Mouse (Mus musculus) kidney, embryonic 16.5 days (tissue): ENCODE results near the gene Nck1. TPM values are rescaled to one million over a fixed set of nuclear protein-coding genes. Genes with fewer than 3 reads are reported as not detected.

Source experiments
- ATAC-seq: fragments of 200-750 bp; cut with Nextera tagmentation; 2 replicates; pipeline ENCODE4 v1.8.0; 2017; ENCODE audit warnings: moderate TSS enrichment; ENCODE audit not compliant: low FRiP score, low TSS enrichment
- H3K27ac ChIP-seq: fragments of 300-500 bp; sonication (generic); 2 replicates; pipeline ENCODE4 v1.5.1; 2014; ENCODE audit warnings: low read length
- H3K27me3 ChIP-seq: fragments of 300-500 bp; sonication (generic); 2 replicates; pipeline ENCODE4 v1.6.1; 2014; ENCODE audit warnings: low read length, control low read depth, mixed read lengths; ENCODE audit not compliant: insufficient read depth
- H3K36me3 ChIP-seq: fragments of 300-500 bp; sonication (generic); 2 replicates; pipeline ENCODE4 v1.6.1; 2014; ENCODE audit warnings: low read length, control low read depth, mixed read lengths; ENCODE audit not compliant: insufficient read depth
- H3K4me1 ChIP-seq: fragments of 300-500 bp; sonication (generic); 2 replicates; pipeline ENCODE4 v1.6.1; 2014; ENCODE audit warnings: low read length, control low read depth, mixed read lengths; ENCODE audit not compliant: insufficient read depth
- H3K4me2 ChIP-seq: fragments of 300-500 bp; sonication (generic); replicated peaks from 2 replicates; pipeline ENCODE4 v1.6.1; 2014; ENCODE audit warnings: low read depth, low read length
- H3K4me3 ChIP-seq: fragments of 300-500 bp; sonication (generic); 2 replicates; pipeline ENCODE4 v1.5.1; 2014; ENCODE audit warnings: mild to moderate bottlenecking, low read length
- H3K9ac ChIP-seq: fragments of 300-500 bp; sonication (generic); replicated peaks from 2 replicates; pipeline ENCODE4 v1.6.1; 2014; ENCODE audit warnings: low read length
- H3K9me3 ChIP-seq: fragments of 300-500 bp; sonication (generic); 2 replicates; pipeline ENCODE4 v1.6.1; 2016; ENCODE audit warnings: low read length, control low read depth
- WGBS: fragments of 180-500 bp; shearing (Covaris S2); extraction: QIAGEN DNeasy Blood & Tissue Kit; methylation state at CpG from one replicate; pipeline ENCODE4 v1.1.7; 2014; 5-methylcytosine and 5-hydroxymethylcytosine counted together
- polyA plus RNA-seq: library from polyadenylated mRNA; unstranded; fragments of >200 nt; fragmentation: Nextera tagmentation; extraction: Ambion mirVana; gene quantifications from 2 replicates; pipeline ENCODE4 v1.2.1, GENCODE M21; 2015

The Nck1 gene
- polyA plus RNA-seq, 1 experiment from 2014 or later = 79.2 TPM

- H3K27me3 ChIP-seq = no peaks in the 10 kb centered on the region
- no peak overlapping the region for H3K9ac ChIP-seq
- no peak overlapping the region for H3K4me2 ChIP-seq
- H3K4me1 ChIP-seq = peaks cover 6% of the 10 kb centered on the region; the same call in 1 of the 2 replicates
- no peak for ATAC-seq
- 88% methylated on average over 2 of the region's 2 CpGs for WGBS
- no peaks in the 10 kb centered on the region for H3K9me3 ChIP-seq
- H3K27ac ChIP-seq = no peak overlapping the region
- H3K36me3 ChIP-seq = 0 out of 2 replicates have a peak, but pooled peaks cover 3% of the 10 kb centered on the region
- H3K4me3 ChIP-seq = no peak overlapping the region
Measured at GRCm38 (mm10) chr9:100535618-100536262, 10.2 kb downstream of the Nck1 start.

- no peaks in the 10 kb centered on the region for H3K9me3 ChIP-seq
- WGBS = 82% methylated on average over 3 of the region's 3 CpGs
- ATAC-seq = no peak
Measured at GRCm38 (mm10) chr9:100534686-100535085, 11.2 kb downstream of the Nck1 start.

GRCm38 (mm10) chr9:100532847-100533505 lies 13.0 kb downstream of the Nck1 start:
- Histone ChIP-seq H3K9me3 (peaks cover 9% of the 10 kb centered on the region; the same call in 1 of the 2 replicates), H3K4me3 (no peak overlapping the region), H3K27ac (no peak overlapping the region), H3K27me3 (no peaks in the 10 kb centered on the region), H3K36me3 (peaks cover 9% of the 10 kb centered on the region; the same call in 1 of the 2 replicates), H3K9ac (no peak overlapping the region), H3K4me2 (no peak overlapping the region), H3K4me1 (peaks cover 6% of the 10 kb centered on the region; the same call in 1 of the 2 replicates)
- ATAC-seq = no peak
- 64% methylated on average over 3 of the region's 3 CpGs for WGBS

More at GRCm38 (mm10) chr9:100534686-100535085, 11.2 kb downstream of the Nck1 start:
- H3K27ac ChIP-seq = no peak overlapping the region
- H3K4me2 ChIP-seq = no peak overlapping the region
- no peak overlapping the region for H3K4me3 ChIP-seq
- H3K27me3 ChIP-seq = no peaks in the 10 kb centered on the region
- H3K9ac ChIP-seq = no peak overlapping the region
- peaks cover 6% of the 10 kb centered on the region; the same call in 1 of the 2 replicates for H3K4me1 ChIP-seq
- 0 out of 2 replicates have a peak, but pooled peaks cover 3% of the 10 kb centered on the region for H3K36me3 ChIP-seq

GRCm38 (mm10) chr9:100531296-100531695 lies 14.6 kb downstream of the Nck1 start:
- H3K9me3 ChIP-seq = peaks cover 10% of the 10 kb centered on the region; the same call in 1 of the 2 replicates
- WGBS = 33% methylated on average over 1 of the region's 1 CpGs
- no peaks in the 10 kb centered on the region for H3K27me3 ChIP-seq
- no peak overlapping the region for H3K27ac ChIP-seq
- peaks cover 6% of the 10 kb centered on the region; the same call in 1 of the 2 replicates for H3K36me3 ChIP-seq
- peaks cover 6% of the 10 kb centered on the region; the same call in 1 of the 2 replicates for H3K4me1 ChIP-seq
- ATAC-seq = no peak
- H3K4me3 ChIP-seq = no peak overlapping the region
- no peak overlapping the region for H3K4me2 ChIP-seq
- H3K9ac ChIP-seq = no peak overlapping the region

GRCm38 (mm10) chr9:100525225-100525624 lies 20.7 kb downstream of the Nck1 start:
- H3K9ac ChIP-seq = no peak overlapping the region
- H3K4me2 ChIP-seq = no peak overlapping the region
- H3K4me3 ChIP-seq = no peak overlapping the region
- H3K27me3 ChIP-seq = no peaks in the 10 kb centered on the region
- no peak overlapping the region for H3K27ac ChIP-seq
- H3K4me1 ChIP-seq = no peaks in the 10 kb centered on the region
- H3K9me3 ChIP-seq = peaks cover 10% of the 10 kb centered on the region; the same call in 1 of the 2 replicates
- peaks cover 6% of the 10 kb centered on the region; the same call in 1 of the 2 replicates for H3K36me3 ChIP-seq
- ATAC-seq = no peak
- 81% methylated on average over 2 of the region's 2 CpGs for WGBS

GRCm38 (mm10) chr9:100522029-100522428 lies 23.9 kb downstream of the Nck1 start:
- no peak overlapping the region for H3K27ac ChIP-seq
- no peak overlapping the region for H3K9ac ChIP-seq
- 79% methylated on average over 2 of the region's 2 CpGs for WGBS
- ATAC-seq = no peak
- no peaks in the 10 kb centered on the region for H3K36me3 ChIP-seq
- H3K4me3 ChIP-seq = no peak overlapping the region
- H3K27me3 ChIP-seq = no peaks in the 10 kb centered on the region
- H3K4me2 ChIP-seq = no peak overlapping the region
- no peaks in the 10 kb centered on the region for H3K9me3 ChIP-seq
- no peaks in the 10 kb centered on the region for H3K4me1 ChIP-seq

- H3K4me3 ChIP-seq = no peak overlapping the region
- H3K9me3 ChIP-seq = no peaks in the 10 kb centered on the region
- no peak overlapping the region for H3K9ac ChIP-seq
- no peak overlapping the region for H3K27ac ChIP-seq
- ATAC-seq = no peak; the same call in 1 of the 2 replicates
- 3% methylated on average over 2 of the region's 2 CpGs for WGBS
- H3K4me1 ChIP-seq = no peaks in the 10 kb centered on the region
- no peak overlapping the region for H3K4me2 ChIP-seq
- no peaks in the 10 kb centered on the region for H3K27me3 ChIP-seq
- H3K36me3 ChIP-seq = no peaks in the 10 kb centered on the region
Measured at GRCm38 (mm10) chr9:100520586-100520985, 25.3 kb downstream of the Nck1 start.

GRCm38 (mm10) chr9:100520012-100520411 lies 25.9 kb downstream of the Nck1 start:
- no peaks in the 10 kb centered on the region for H3K4me1 ChIP-seq
- H3K27me3 ChIP-seq = no peaks in the 10 kb centered on the region
- H3K9ac ChIP-seq = no peak overlapping the region
- no peak overlapping the region for H3K4me2 ChIP-seq
- no peak overlapping the region for H3K27ac ChIP-seq
- no peak for ATAC-seq
- no peak overlapping the region for H3K4me3 ChIP-seq
- no peaks in the 10 kb centered on the region for H3K36me3 ChIP-seq
- H3K9me3 ChIP-seq = no peaks in the 10 kb centered on the region
- 98% methylated on average over 3 of the region's 3 CpGs for WGBS

GRCm38 (mm10) chr9:100507581-100507980 lies 38.4 kb downstream of the Nck1 start:
- WGBS = 70% methylated on average over 2 of the region's 2 CpGs

GRCm38 (mm10) chr9:100506652-100507051 lies 39.3 kb downstream of the Nck1 start:
- Histone ChIP-seq H3K4me2 (no peak overlapping the region), H3K9me3 (no peaks in the 10 kb centered on the region), H3K36me3 (peaks cover 5% of the 10 kb centered on the region; the same call in 1 of the 2 replicates), H3K4me1 (peaks cover 6% of the 10 kb centered on the region; the same call in 1 of the 2 replicates), H3K27ac (no peak overlapping the region), H3K9ac (no peak overlapping the region), H3K27me3 (no peaks in the 10 kb centered on the region), H3K4me3 (no peak overlapping the region)
- 36% methylated on average over 2 of the region's 2 CpGs for WGBS
- ATAC-seq = no peak

More at GRCm38 (mm10) chr9:100507581-100507980, 38.4 kb downstream of the Nck1 start:
- Histone ChIP-seq H3K27me3 (no peaks in the 10 kb centered on the region), H3K4me3 (no peak overlapping the region), H3K9me3 (no peaks in the 10 kb centered on the region), H3K4me2 (no peak overlapping the region), H3K4me1 (peaks cover 8% of the 10 kb centered on the region), H3K27ac (no peak overlapping the region), H3K36me3 (peaks cover 3% of the 10 kb centered on the region; the same call in 1 of the 2 replicates), H3K9ac (no peak overlapping the region)
- no peak for ATAC-seq
